Mouse (Mus musculus) heart, adult 9 months (tissue): ENCODE results near the gene Fto.

Source experiments
- DNase-seq, 2 experiments: peaks; one replicate each; pipeline ENCODE4 v3.0.0; 2022; ENCODE audit warnings: low spot score in 2 of 2

Gene Fto

GRCm38 (mm10) chr8:91561241-91561640 lies 247.9 kb downstream of the Fto start:
- DNase-seq = no peak

DNA sequence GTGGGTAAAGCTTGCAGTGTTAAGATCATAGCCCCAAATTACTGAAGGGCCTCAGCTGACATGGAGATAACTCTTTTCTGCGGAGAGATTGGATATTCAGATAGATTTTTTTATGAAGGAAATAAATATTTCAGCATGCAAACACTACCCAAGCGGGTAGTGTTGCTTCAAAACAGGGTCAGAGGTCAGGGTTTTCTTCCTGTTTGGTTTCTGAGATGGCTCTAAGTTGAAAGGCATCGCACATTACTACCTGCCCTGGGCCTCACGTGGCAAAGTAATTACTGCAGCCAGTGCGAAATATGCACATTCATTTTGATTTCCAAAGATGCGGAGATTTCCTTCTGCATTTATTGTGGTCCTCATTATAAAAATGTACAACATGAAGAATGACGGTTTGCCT lies 249.3 kb downstream of the Fto start:
- DNase-seq = no peak

DNA sequence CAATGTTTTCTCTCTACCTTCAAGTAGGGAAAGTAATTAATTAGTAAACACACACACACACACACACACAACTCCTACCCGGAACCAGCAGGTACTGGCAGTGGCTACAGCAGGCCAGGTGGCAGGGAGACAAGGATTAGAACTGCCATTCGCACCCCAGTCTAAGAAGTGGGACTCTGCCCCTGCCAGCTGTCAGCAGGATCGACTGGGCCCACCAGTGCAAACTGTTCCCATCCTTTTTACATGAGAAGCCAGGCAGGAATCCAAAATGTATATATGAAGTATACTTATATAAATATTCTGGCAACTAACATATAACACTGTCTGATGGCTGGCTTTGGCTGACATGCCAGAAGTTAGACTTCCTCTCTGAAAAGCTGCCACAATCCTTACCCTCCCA lies 250.0 kb downstream of the Fto start:
- DNase-seq = no peak

DNA sequence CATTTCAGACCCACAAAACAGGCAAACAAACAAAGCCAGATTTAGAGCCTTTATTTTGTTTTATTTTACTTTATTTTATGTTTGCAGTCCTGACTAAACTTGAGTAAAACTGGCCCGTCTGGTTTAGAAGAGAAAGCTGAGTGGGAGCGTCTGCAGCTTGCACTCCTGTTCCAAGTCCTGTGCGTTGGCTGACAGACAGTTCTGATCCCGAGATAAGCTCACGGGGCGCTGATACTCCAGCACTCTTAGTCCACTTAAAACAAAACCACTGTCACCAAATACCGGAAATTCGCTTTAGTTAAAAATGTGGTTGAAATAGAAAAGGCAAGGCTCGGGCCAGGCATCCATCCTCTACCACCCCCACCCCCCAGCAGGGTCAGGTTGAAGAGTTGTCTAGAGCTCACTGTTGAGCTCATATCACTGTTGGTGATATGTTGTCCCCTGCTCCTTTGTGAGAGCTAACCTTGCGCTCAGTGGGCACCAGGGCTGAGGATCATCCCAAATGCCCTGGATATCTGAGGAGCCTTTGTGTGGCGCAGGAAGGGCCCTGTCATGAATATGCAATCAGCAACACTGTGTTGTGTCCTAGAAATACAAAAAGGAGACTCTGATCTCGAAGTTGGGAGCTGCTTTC lies 252.7 kb downstream of the Fto start:
- no peak for DNase-seq

DNA sequence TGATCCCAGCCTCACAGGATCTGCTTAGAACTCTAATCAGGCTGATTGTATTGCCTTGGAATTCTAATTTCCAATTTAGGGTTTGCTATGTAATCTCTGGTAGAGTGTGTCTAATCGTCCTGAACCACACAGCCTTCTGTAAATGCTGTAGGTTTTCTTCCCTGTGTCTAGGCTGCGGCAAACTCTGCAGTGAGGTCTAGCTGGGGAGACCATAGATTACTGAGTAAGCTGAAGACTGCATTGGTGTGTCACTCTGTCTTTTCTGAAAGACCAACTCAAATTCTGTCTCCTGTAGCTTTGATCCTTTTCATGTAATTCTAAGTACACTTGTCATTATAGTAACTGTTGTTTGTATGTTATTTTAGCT lies 253.2 kb downstream of the Fto start:
- DNase-seq = no peak

DNA sequence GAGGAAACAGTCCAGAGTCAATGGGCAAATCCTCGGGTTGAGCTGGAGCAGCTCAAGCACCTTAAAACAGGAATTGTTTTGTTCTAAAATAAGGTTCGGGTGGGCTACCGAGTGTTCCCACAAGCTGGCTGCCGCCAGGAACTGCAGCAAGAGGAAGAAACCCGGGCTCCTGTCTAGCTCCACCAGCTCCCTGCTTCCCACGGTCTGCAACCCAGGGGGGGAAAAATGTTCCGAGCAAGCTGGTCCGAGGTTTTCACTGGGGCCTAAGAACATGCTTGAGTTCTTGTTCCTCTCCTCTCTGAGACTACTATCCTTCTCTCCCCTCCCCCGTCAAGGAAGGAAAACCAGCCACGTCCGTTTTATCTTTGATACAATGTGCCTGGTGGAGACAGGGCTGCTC lies 256.5 kb downstream of the Fto start:
- no peak for DNase-seq

DNA sequence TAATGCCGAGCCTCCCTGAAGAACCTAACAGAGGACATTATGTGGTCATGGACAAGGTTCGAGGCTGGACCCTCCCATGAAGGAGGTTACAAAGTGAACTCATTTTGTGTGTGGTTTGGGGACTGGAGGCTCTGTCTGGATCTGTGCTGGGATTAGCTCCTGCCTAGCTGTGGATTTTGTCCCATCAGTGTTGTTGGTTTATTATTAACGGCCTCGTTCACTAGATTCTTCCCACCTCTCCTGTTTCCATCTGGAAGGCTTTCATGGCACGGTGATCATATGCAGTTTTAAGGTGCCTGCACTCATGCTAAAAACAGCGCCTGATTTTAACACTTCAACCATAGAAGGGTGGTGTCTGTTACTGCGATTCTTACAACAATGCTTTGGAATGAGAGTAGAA lies 257.5 kb downstream of the Fto start:
- DNase-seq = no peak

DNA sequence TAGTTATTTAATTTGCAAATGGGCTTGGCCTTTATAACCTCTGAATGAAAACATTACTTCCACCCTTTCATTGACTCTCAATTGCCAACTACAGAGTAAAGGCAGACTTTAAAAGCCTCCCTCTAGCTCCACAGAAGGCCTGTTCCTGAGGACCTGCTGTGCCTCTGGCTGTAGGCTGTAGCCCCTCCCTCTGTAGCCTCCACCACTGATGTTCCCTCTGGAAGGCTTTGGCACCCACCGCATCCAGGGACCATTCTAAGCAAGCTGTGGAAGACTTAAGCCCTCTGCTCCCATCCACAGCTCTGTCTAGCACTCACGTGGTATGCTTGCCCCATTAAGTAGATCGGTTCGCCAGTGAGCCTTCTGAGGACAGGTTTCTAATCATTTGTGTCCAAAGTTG lies 258.7 kb downstream of the Fto start:
- no peak for DNase-seq

- no peak for DNase-seq
These were observed 259.3 kb downstream of the Fto start for GRCm38 (mm10) chr8:91572630-91573029.

DNA sequence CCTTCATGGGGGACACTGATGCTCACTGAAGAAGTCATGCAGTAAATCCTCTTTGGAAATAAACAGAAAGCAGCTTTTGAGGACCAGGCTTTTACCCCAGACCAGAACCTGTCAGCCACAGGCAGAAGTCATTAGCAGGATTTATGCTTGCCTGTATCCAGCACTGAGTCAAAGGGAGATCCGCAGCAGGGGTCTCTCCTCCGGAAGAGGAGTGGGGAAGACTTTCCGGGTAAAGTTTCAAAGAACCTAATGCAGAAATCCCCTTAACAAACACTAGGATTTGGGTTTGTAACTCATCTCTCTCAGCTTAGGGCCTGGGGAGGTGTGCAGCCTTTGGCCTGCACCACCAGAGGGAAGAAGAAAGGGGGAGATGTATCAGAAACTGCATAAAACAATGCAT lies 262.3 kb downstream of the Fto start:
- DNase-seq = no peak

DNA sequence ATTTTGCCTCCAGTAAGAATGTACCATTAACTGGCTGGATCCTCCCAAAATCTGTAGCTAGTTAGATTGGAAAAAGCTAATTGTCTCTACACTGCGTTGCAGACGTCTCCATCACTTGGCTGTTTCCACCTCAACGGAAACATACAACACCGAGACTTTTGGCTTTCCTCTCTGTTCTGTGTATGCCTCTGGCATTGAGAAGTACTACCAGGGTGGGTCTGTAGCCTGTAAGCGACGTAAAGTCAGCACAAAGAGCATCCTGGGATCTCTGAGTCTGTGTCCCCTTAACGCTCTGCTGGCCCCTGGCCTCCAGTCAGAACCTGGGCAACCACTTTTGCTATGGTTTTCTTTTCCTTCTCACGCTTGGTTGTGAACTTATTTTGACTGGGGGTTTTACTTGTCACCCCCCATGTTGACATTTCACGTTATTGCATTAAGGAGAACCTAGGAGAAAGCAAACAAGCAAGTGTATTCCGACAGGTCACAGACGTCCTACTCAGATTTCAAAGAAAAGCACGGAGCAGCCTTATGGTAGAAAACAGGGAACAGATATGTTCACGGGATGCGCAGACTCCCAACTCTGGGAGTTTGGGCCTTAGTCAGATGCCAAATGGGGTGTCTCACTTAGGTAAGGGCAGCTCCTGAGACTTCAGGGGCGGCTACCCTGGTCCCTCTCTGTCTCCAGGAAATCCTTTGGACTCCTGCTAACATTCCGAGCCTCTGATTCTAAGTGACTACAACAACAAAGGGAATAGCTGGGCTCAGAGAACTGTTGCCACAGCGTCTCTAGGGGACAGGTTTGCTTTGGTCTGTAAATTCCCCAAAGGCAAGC lies 263.0 kb downstream of the Fto start:
- DNase-seq = peak in 1 of 2 experiments; percentile 31

- no peak for DNase-seq
These were observed 263.6 kb downstream of the Fto start for GRCm38 (mm10) chr8:91576918-91577241.

- no peak for DNase-seq
These were observed 264.3 kb downstream of the Fto start for GRCm38 (mm10) chr8:91577605-91578004.

DNA sequence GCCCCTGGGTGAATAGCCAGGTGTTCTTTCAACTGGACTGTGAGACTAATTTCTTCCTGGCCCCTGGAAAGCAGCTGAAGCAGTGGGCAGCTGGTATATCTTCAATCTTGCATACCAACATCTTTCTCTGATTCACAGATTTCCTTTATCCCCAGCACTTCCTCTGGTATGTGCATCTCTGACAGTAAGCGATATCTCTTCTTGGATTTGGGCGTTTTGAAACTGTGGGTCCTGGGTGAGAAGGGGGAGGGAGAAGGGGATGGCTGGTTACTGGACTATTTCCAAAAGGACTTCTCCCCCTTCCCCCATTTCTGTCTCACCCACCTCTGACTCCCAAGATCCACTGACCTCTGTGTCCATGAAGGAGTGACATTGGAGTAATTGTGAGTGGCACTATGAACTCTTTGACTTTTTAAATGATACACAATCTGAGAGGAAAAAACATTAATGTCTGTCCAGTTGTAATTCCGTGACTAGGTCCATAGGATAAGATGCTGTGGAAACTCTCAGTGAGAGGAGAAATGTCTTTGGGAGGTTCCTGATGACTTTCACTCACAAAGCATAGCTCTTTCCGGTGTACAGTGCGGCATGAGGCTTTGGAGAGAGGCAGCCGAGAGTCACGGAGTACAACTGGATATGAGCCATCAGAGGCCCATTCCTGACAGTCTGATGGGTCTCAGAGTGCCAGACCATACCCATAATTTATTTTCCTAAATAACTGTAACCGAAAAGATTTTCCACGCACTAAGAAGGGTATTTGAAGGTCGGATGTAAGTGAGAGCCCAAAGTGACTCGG lies 271.5 kb downstream of the Fto start:
- no peak for DNase-seq

DNA sequence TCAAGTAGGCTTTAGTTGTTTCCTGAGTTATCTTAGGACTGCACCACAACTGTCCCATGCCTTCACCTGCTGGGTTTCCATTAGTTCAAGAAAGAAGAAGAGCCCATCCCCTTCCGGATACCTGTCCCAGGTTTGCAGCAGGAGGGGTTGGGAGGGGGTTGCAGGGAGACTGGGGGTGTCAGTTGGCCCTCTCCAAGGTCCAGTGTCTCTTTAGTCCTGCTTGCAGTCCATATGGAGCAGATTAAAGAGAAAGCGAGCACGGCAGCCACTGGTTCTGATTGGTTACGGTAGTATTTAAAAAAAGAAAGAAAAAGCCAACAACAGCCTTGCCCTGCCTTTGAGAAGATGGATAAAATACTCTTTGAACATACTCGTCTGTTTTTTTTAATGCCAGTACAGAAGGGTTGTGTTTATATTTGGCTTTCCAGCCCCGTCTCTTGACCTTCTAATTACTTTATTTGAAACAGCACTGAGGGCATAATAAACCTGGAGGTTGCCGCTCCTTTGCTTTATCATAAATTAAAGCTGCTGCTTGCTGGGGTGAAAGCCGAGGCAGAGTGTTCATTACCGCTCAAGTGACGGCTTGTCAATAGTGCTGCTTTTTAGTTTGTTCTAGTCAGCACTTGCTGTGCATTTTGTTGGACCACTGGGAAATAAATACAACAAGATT lies 279.2 kb downstream of the Fto start:
- no peak for DNase-seq

GRCm38 (mm10) chr8:91593202-91593781 lies 280.0 kb downstream of the Fto start:
- no peak for DNase-seq

DNA sequence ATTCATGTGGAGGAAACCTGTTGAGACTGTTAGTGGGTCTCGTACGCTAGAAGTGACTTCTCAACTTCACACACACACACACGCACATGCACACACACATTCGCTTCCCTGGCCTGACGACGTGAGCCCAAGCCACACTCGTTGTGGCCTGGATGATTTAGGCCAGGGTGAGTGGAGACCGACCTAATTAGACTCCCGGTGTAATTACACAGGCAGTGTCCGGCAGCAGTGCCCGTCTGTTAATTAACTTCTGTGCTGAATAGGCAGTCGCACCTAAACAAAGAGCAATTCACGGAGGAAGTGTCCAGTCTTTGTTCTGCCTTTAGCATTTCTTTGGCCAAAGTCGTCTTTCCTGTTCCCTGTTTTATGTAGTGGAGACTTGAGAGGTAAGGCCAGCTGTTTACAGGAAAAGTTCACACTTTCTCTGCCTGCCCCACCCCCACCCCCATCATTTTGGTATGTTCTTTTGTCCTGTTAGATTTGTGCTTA lies 286.1 kb downstream of the Fto start:
- DNase-seq = no peak

GRCm38 (mm10) chr8:91603751-91604150 lies 290.4 kb downstream of the Fto start:
- no peak for DNase-seq

- DNase-seq = no peak
These were observed 292.6 kb downstream of the Fto start for GRCm38 (mm10) chr8:91605901-91606300.

DNA sequence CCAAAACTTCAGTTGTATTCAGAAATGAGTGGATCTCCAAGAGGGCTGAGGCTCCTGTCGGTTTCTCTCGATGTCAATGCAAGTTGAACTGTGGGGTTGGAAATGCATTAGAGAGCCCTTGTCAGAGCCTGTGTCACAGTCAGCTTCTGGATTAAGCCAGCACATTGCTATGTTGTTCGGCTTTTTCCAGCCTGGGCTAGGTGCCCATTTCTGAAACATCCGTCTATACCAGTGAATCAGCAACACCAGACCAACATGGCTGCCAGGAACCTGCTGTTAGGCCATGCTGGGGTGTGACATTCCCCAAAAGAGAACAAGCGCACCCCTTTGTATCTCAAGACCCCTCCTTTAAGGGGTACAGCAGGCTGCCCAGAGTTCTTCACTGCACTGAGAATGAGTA lies 293.8 kb downstream of the Fto start:
- DNase-seq = no peak

DNA sequence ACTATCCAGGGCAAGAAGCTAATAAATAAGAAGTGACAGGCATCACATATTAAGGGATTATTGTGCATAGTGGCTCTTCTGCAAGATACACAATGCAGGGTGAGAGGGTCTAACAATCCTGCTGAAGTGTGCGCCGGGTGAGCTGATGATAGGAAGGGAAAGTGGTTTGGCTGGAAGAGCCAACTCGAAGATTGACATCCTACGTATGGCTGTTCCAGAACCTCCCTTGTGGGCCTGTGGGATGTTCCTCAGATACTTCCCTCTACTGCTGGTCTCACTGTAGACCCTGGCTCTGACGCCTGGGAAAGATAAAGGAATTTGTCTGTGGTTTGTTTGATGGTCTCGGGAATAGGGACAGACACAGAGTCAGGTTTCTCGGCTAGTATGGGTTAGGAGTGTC lies 297.9 kb downstream of the Fto start:
- no peak for DNase-seq
